Mouse (Mus musculus): ENCODE data around the gene Ddn. TPM values are rescaled to one million over a fixed set of nuclear protein-coding genes. Genes with fewer than 3 reads are reported as not detected.

The Ddn gene
- polyA plus RNA-seq, 1 experiment from 2014 or later = 2.6 TPM

DNA sequence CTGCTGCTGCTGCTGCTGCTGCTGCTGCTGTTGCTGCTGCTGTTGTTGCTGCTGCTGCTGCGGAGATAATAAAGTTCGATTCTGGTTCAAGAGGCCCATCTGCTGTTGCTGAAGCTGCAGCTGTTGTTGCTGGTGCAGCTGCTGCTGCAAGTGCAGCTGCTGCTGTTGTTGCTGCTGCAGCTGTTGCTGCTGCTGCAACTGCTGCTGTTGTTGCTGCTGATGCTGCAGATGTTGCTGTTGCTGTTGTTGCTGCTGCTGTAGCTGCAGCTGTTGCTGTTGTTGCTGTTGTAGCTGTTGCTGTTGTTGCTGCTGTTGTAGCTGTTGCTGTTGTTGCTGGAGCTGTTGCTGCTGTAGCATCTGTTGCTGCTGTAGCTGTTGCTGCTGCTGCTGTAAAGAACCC is 35.9 kb upstream of the Ddn start:
- H3K9ac ChIP-seq (replicated peaks; ENCODE audit: low read length) = no peak overlapping the region
- H3K4me2 ChIP-seq (replicated peaks; ENCODE audit: low read depth, low read length) = no peak overlapping the region
- H3K4me3 ChIP-seq (ENCODE audit: low read length) = no peak overlapping the region
- ATAC-seq (ENCODE audit: low FRiP score, low TSS enrichment) = no peak
- no peak overlapping the region for H3K27ac ChIP-seq (ENCODE audit: low read length)
- H3K4me1 ChIP-seq (ENCODE audit: insufficient read depth, low read length) = no peaks in the 10 kb centered on the region
- no peaks in the 10 kb centered on the region for H3K9me3 ChIP-seq (ENCODE audit: low read length)
- WGBS = 94% methylated on average over 2 of the region's 2 CpGs
- no peaks in the 10 kb centered on the region for H3K27me3 ChIP-seq (ENCODE audit: insufficient read depth, low read length)
- H3K36me3 ChIP-seq (ENCODE audit: insufficient read depth, low read length) = peaks cover 99% of the 10 kb centered on the region

DNA sequence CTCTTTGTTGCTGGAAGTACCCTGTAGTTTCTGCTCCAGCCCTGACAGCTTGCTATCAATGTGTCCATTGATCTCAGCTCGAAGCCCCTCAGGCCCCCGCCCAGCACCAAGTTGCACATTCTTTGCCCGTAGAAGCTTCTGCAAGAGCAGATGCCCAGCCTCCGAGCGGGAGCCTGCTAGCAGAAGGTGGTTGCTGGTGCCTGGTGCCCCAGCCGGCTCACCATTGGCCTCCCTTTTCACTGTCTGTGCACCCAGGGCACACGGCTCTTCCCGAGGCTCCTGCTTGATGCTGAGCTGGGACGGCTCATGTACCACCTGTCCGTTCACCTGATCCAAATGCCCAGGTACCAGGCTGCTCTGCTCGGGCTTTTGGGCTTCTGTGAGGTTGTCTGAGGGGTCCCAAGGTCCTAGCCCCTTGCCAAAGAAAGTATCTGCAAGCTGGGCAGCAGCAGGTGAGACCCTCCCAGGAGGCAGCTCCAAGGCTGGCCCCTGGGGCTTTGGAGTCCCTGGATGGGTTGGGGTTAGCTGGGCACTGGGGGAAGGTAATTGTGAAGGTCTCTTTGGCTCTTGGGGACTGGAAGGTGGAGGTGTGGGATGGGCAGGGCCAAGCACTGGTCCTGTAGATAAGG is 34.4 kb upstream of the Ddn start:
- Histone ChIP-seq H3K27me3 (ENCODE audit: insufficient read depth, low read length) (no peaks in the 10 kb centered on the region), H3K36me3 (ENCODE audit: insufficient read depth, low read length) (peaks cover 100% of the 10 kb centered on the region), H3K4me2 (replicated peaks; ENCODE audit: low read depth, low read length) (no peak overlapping the region), H3K9ac (replicated peaks; ENCODE audit: low read length) (no peak overlapping the region), H3K4me1 (ENCODE audit: insufficient read depth, low read length) (no peaks in the 10 kb centered on the region), H3K9me3 (ENCODE audit: low read length) (no peaks in the 10 kb centered on the region), H3K4me3 (ENCODE audit: low read length) (no peak overlapping the region), H3K27ac (ENCODE audit: low read length) (no peak overlapping the region)
- 91% methylated on average over 11 of the region's 11 CpGs for WGBS
- ATAC-seq (ENCODE audit: low FRiP score, low TSS enrichment) = no peak

DNA sequence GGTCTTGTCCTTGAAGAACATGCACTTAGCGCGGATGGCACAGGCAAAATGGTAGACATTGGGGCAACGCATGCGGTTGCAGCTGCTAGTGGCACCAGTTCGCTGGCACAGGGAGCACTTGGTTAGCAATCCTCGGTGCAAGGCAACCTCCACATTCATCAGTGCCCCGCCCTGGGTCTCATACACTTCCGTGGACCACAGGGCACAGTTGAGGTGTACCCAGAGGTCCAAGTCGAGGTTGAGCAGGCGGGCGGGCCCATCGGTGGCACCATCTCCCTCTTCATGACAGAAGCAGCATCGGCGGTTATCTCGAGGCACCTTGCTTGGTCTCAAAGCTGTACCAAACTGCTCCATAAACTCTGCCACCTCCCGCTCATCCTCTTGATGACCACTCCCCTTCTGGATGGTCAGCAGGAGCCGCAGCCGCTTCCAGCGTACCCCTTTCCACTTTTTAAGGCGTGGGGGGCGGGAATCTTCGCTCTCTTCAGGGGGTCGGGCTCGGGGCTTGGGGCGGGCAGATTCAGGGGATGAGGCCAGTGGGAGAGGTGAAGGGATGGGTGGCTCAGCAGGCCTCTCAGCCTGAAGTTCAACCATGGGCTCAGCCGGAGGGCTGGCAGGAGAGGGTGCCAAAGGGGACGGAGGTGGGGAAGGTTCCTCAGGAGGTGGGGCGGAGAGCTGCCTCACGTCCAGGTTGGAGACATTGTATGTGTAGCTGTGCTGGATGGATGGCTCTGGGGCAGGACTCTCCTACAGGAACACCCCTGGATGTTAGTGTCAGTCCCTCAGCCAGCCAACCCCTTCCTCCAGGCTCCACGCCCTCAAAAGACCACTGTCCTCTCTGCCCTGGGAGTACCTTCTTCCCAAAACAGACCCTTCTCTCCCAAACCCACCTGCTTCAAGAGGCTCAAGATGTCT is 30.6 kb upstream of the Ddn start:
- Histone ChIP-seq H3K36me3 (ENCODE audit: insufficient read depth, low read length) (peaks cover 98% of the 10 kb centered on the region), H3K27ac (ENCODE audit: low read length) (no peak overlapping the region), H3K27me3 (ENCODE audit: insufficient read depth, low read length) (no peaks in the 10 kb centered on the region), H3K9ac (replicated peaks; ENCODE audit: low read length) (no peak overlapping the region), H3K4me3 (ENCODE audit: low read length) (no peak overlapping the region), H3K9me3 (ENCODE audit: low read length) (no peaks in the 10 kb centered on the region), H3K4me2 (replicated peaks; ENCODE audit: low read depth, low read length) (no peak overlapping the region), H3K4me1 (ENCODE audit: insufficient read depth, low read length) (no peaks in the 10 kb centered on the region)
- ATAC-seq (ENCODE audit: low FRiP score, low TSS enrichment) = no peak
- 95% methylated on average over 30 of the region's 30 CpGs for WGBS

DNA sequence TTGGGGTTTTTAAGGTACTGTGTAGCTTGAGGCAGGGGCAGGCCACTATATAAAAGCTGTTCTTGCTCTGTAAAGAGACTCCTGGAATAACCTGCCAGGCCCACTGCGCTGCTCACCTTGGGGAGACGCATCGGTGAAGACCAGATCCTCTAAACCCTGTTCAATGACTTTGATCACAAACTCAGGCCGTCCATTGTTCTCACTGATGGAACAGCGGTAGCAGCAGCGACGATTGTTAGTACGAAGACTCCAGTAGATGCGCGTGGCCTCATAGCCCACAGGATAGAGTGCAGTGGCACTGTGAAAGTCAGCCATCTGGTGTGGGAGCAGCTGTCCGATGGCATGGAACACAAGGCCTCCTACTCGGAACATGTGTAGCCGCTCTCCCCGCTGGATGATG is 29.9 kb upstream of the Ddn start:
- no peak overlapping the region for H3K4me3 ChIP-seq (ENCODE audit: low read length)
- no peak overlapping the region for H3K9ac ChIP-seq (replicated peaks; ENCODE audit: low read length)
- no peaks in the 10 kb centered on the region for H3K9me3 ChIP-seq (ENCODE audit: low read length)
- no peak for ATAC-seq (ENCODE audit: low FRiP score, low TSS enrichment)
- WGBS = 94% methylated on average over 14 of the region's 14 CpGs
- peaks cover 97% of the 10 kb centered on the region for H3K36me3 ChIP-seq (ENCODE audit: insufficient read depth, low read length)
- no peak overlapping the region for H3K4me2 ChIP-seq (replicated peaks; ENCODE audit: low read depth, low read length)
- no peak overlapping the region for H3K27ac ChIP-seq (ENCODE audit: low read length)
- H3K27me3 ChIP-seq (ENCODE audit: insufficient read depth, low read length) = no peaks in the 10 kb centered on the region
- no peaks in the 10 kb centered on the region for H3K4me1 ChIP-seq (ENCODE audit: insufficient read depth, low read length)

DNA sequence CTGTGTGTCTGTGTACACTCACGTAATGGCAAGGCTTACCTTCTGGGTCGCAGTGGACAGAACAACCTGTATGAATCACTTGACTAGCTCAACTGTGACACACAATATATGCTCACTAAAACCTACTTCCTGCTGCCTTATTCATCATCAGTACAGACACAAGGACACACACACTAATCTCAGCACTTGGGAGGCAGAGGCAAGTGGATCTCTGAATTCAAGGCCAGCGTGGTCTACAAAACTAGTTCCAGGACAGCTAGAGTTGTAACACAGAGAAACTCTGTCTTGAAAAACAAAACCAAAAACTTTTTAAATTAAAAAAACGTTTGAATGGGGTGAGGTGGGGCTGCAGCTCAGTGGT is 28.4 kb upstream of the Ddn start:
- Histone ChIP-seq H3K27ac (ENCODE audit: low read length) (no peak overlapping the region), H3K36me3 (ENCODE audit: insufficient read depth, low read length) (peaks cover 96% of the 10 kb centered on the region), H3K4me2 (replicated peaks; ENCODE audit: low read depth, low read length) (no peak overlapping the region), H3K9me3 (ENCODE audit: low read length) (no peaks in the 10 kb centered on the region), H3K27me3 (ENCODE audit: insufficient read depth, low read length) (no peaks in the 10 kb centered on the region), H3K9ac (replicated peaks; ENCODE audit: low read length) (no peak overlapping the region), H3K4me1 (ENCODE audit: insufficient read depth, low read length) (peaks cover 2% of the 10 kb centered on the region), H3K4me3 (ENCODE audit: low read length) (no peak overlapping the region)
- no peak for ATAC-seq (ENCODE audit: low FRiP score, low TSS enrichment)
- WGBS = 74% methylated on average over 4 of the region's 4 CpGs

DNA sequence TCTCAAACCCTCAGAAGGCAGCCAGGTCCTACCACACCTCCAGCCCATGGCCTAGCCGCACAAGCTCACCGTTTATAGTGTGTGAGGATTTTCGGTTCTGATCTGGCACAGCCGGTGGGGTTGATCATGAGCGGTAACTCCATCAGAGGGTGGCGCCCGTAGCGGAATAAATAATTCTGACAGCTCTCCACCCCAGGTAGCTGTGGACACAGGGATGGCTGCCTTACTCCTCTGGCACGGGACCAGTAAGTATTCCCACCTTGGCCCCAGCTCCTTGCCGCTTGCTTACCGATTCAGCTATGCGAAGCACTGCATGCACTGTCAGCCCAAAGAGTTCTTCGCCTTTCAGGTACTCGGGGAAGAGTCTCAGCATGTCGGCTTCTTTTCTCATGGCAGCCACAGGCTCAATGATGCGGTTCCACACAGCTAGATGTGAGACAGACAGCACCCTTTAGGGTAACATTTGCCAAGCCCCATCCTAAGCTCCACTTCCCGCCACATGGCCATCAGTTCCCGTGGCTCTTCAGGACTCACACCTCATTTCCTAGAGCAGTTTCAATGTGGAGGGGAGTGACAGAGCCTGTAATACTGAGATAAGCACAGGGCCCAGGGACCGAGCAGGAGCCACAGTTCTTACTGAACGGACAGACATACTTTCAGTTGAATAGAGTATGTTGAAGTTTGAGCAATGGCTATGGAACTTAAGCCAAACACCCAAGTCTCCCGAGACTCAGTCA is 27.9 kb upstream of the Ddn start:
- H3K27ac ChIP-seq (ENCODE audit: low read length) = no peak overlapping the region
- H3K9me3 ChIP-seq (ENCODE audit: low read length) = no peaks in the 10 kb centered on the region
- H3K9ac ChIP-seq (replicated peaks; ENCODE audit: low read length) = no peak overlapping the region
- no peak overlapping the region for H3K4me3 ChIP-seq (ENCODE audit: low read length)
- H3K27me3 ChIP-seq (ENCODE audit: insufficient read depth, low read length) = no peaks in the 10 kb centered on the region
- WGBS = 90% methylated on average over 21 of the region's 21 CpGs
- peaks cover 91% of the 10 kb centered on the region for H3K36me3 ChIP-seq (ENCODE audit: insufficient read depth, low read length)
- ATAC-seq (ENCODE audit: low FRiP score, low TSS enrichment) = no peak
- peaks cover 7% of the 10 kb centered on the region for H3K4me1 ChIP-seq (ENCODE audit: insufficient read depth, low read length)
- H3K4me2 ChIP-seq (replicated peaks; ENCODE audit: low read depth, low read length) = no peak overlapping the region

DNA sequence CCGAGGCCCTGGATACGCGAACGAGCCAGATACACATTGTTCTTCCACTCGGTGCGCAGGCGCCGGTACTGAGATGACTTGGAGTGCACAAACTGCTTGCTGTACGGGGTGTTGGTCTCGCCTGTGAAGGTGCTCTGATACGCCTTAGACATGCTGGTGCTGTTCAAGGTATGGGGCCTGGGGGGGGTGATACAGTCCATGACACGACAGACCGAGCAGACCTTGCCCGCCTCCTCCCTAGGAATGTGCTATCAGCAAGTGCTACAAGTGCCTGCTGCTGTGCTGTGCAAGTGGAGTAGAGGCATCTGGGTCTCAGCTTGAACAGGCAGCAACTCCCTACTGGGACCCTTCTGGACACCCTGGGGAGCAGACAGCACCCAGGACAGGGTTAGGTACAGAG is 26.0 kb upstream of the Ddn start:
- no peak overlapping the region for H3K27ac ChIP-seq (ENCODE audit: low read length)
- ATAC-seq (ENCODE audit: low FRiP score, low TSS enrichment) = no peak

DNA sequence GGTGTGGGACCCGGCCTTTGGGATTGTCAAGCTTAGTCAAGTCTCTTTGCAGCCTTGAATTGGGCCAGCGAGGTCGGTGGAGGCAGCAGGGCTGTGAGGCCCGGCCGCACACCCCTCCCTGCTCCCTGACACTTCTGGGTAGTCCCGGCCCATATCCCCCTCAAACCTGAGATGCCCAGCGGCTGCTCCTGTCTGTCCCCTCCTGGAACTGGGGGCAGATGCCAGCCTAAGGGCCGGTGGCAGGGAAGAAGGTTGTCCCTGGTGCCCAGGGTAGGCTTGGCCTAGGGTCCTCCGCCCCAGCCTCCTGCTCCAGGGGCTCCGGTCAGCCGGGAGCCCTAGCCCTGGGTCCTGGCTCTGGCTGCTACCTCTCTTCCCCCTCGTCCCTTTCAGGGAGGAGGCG is 24.8 kb upstream of the Ddn start:
- Histone ChIP-seq H3K9me3 (ENCODE audit: low read length) (no peaks in the 10 kb centered on the region), H3K4me3 (ENCODE audit: low read length) (no peak overlapping the region), H3K27me3 (ENCODE audit: insufficient read depth, low read length) (no peaks in the 10 kb centered on the region), H3K9ac (replicated peaks; ENCODE audit: low read length) (no peak overlapping the region), H3K4me2 (replicated peaks; ENCODE audit: low read depth, low read length) (no peak overlapping the region), H3K36me3 (ENCODE audit: insufficient read depth, low read length) (peaks cover 60% of the 10 kb centered on the region), H3K4me1 (ENCODE audit: insufficient read depth, low read length) (peaks cover 25% of the 10 kb centered on the region), H3K27ac (ENCODE audit: low read length) (no peak overlapping the region)
- ATAC-seq (ENCODE audit: low FRiP score, low TSS enrichment) = no peak
- 78% methylated on average over 12 of the region's 13 CpGs for WGBS

More for the DNA sequence above, 26.0 kb upstream of the Ddn start:
- Histone ChIP-seq H3K9me3 (ENCODE audit: low read length) (no peaks in the 10 kb centered on the region), H3K36me3 (ENCODE audit: insufficient read depth, low read length) (peaks cover 72% of the 10 kb centered on the region), H3K4me3 (ENCODE audit: low read length) (no peak overlapping the region), H3K27me3 (ENCODE audit: insufficient read depth, low read length) (no peaks in the 10 kb centered on the region), H3K4me2 (replicated peaks; ENCODE audit: low read depth, low read length) (no peak overlapping the region), H3K4me1 (ENCODE audit: insufficient read depth, low read length) (peaks cover 13% of the 10 kb centered on the region), H3K9ac (replicated peaks; ENCODE audit: low read length) (no peak overlapping the region)
- WGBS = 95% methylated on average over 14 of the region's 14 CpGs

DNA sequence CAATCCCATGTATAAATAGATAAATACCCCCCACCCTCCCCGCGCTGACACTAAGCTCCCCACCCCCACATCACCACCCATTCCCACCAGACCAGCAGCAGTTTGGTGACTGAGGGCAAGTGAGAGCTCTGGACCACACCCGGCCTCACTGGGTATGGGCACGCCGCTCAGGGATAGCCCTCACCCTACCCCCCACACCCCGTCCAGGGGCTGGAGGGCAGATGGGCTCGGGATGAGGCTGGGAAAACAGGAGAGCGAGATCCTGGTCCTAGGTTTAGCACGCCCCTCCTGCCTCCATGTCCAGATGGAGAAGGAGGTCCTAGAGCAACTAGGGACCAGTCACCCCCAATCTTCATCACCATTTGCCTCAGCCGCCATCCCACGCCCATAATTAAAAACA is 24.0 kb upstream of the Ddn start:
- Histone ChIP-seq H3K27me3 (ENCODE audit: insufficient read depth, low read length) (no peaks in the 10 kb centered on the region), H3K36me3 (ENCODE audit: insufficient read depth, low read length) (peaks cover 52% of the 10 kb centered on the region), H3K9me3 (ENCODE audit: low read length) (no peaks in the 10 kb centered on the region), H3K9ac (replicated peaks; ENCODE audit: low read length) (no peak overlapping the region), H3K4me3 (ENCODE audit: low read length) (no peak overlapping the region), H3K4me2 (replicated peaks; ENCODE audit: low read depth, low read length) (no peak overlapping the region), H3K4me1 (ENCODE audit: insufficient read depth, low read length) (peaks cover 26% of the 10 kb centered on the region), H3K27ac (ENCODE audit: low read length) (no peak overlapping the region)
- no peak for ATAC-seq (ENCODE audit: low FRiP score, low TSS enrichment)
- 83% methylated on average over 11 of the region's 11 CpGs for WGBS

Data from kidney, embryonic 16.5 days (tissue).